Mouse (Mus musculus): ENCODE results near the gene Gm11549. TPM values are rescaled to one million over a fixed set of nuclear protein-coding genes. Genes with fewer than 3 reads are reported as not detected.

Gene Gm11549
- total and polyA plus RNA-seq, 2 experiments from 2014 or later: 0.68 to 1.3 TPM

DNA sequence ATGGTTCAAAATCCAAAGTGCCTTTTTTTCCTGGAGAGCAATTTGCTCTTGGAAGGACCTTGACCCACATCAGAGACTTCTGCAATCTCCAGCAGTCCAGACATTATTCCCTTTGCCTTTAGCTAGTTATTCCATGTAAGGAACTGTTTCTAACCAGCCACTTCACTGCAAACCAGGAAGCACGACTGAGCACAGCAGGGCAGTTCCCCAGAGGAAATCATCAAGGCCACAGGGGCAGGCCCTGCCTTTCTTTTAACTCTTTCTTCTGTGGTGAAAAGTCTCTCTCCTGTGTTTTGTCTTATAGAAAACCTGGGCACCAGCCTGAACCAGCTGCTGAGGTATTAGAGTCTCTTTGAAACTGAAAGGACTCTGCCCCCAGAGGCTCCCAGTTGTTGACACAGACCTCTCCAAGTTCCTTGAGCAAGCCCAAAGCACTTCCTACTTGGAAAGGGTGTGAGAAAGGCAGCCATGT is 11.6 kb upstream of the Gm11549 start:
- H3K9ac ChIP-seq: no peak overlapping the region
- no peak for TF ChIP-seq CTCF (IDR thresholded peaks at IDR 0.05; ENCODE audit: low read depth)
- DNase-seq (no peak), ATAC-seq (no peak)
- no peaks in the 10 kb centered on the region for H3K27me3 ChIP-seq (ENCODE audit: insufficient read depth, low read length)
- H3K9me3 ChIP-seq (ENCODE audit: low read length): no peaks in the 10 kb centered on the region
- WGBS: 6% methylated on average over 1 of the region's 1 CpGs
- no peaks in the 10 kb centered on the region for H3K36me3 ChIP-seq (ENCODE audit: insufficient read depth)
- H3K27ac ChIP-seq (ENCODE audit: low read depth, low read length): no peak overlapping the region
- no peak overlapping the region for H3K4me2 ChIP-seq (ENCODE audit: low read depth)
- H3K4me3 ChIP-seq (ENCODE audit: low read depth, low read length): no peak overlapping the region
- 0 out of 2 replicates have a peak, but pooled peaks cover 4% of the 10 kb centered on the region for H3K4me1 ChIP-seq (ENCODE audit: insufficient read depth)

DNA sequence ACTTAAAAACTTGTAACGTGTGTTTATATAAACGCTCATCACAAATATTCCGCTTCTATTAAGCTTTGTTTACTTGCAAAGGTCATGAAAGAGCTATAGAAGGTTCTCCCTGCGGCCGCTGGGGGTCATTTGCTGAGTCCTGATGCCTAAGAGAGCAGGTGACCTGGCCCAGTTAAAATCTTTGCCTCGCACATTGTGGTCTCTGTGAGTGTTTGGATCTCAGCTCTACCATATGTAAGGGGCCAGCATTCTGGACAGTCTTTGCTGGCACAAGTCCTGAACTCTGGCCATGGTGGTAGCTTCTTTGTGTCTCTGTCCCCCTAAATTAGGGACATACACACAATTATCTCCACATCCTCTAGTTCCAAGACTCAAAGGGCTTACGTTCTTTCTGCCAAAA is 11.1 kb upstream of the Gm11549 start:
- no peak for TF ChIP-seq CTCF (IDR thresholded peaks at IDR 0.05; ENCODE audit: low read depth)
- ATAC-seq (no peak), DNase-seq (no peak)
- H3K9ac ChIP-seq: no peak overlapping the region
- H3K36me3 ChIP-seq (ENCODE audit: insufficient read depth): no peaks in the 10 kb centered on the region
- no peak overlapping the region for H3K4me2 ChIP-seq (ENCODE audit: low read depth)
- H3K9me3 ChIP-seq (ENCODE audit: low read length): no peaks in the 10 kb centered on the region
- H3K27me3 ChIP-seq (ENCODE audit: insufficient read depth, low read length): no peaks in the 10 kb centered on the region
- no peak overlapping the region for H3K27ac ChIP-seq (ENCODE audit: low read depth, low read length)
- no peak overlapping the region for H3K4me3 ChIP-seq (ENCODE audit: low read depth, low read length)
- 0 out of 2 replicates have a peak, but pooled peaks cover 4% of the 10 kb centered on the region for H3K4me1 ChIP-seq (ENCODE audit: insufficient read depth)
- WGBS: 46% methylated on average over 7 of the region's 7 CpGs

GRCm38 (mm10) chr3:36531979-36532542 is 10.4 kb upstream of the Gm11549 start:
- ATAC-seq (no peak), DNase-seq (peak; percentile 10)
- Histone ChIP-seq H3K36me3 (ENCODE audit: insufficient read depth) (no peaks in the 10 kb centered on the region), H3K4me3 (ENCODE audit: low read depth, low read length) (0 out of 2 replicates have a peak overlapping the region, but pooled peaks have one; percentile 5), H3K27ac (ENCODE audit: low read depth, low read length) (no peak overlapping the region), H3K27me3 (ENCODE audit: insufficient read depth, low read length) (no peaks in the 10 kb centered on the region), H3K9me3 (ENCODE audit: low read length) (no peaks in the 10 kb centered on the region), H3K9ac (peak overlapping the region; percentile 6; the same call in 1 of the 2 replicates), H3K4me1 (ENCODE audit: insufficient read depth) (0 out of 2 replicates have a peak, but pooled peaks cover 4% of the 10 kb centered on the region), H3K4me2 (ENCODE audit: low read depth) (peak overlapping the region; percentile 37)
- WGBS: 20% methylated on average over 18 of the region's 18 CpGs
- TF ChIP-seq CTCF (IDR thresholded peaks at IDR 0.05; ENCODE audit: low read depth): no peak

DNA sequence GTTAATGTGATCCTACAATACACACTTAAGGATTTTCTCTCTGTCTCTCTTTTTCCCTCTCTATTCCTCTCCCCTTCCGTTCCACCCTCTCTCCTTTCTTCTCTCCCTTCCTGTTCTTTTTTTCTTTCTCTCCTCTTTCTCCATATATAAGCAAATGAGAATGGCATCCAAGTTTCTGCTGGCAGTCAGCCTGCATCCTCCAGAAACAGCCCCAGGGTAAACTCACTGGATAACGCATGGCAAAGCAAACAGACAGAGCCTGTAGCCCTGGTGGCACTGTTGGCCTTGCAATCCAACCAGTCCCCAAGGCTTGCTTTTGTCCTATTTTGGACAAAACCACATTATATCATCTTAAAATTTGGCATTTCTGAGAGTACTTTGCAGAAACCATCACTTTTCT is 9.6 kb upstream of the Gm11549 start:
- DNase-seq (peak; percentile 40), ATAC-seq (no peak)
- 0 out of 2 replicates have a peak, but pooled peaks cover 4% of the 10 kb centered on the region for H3K4me1 ChIP-seq (ENCODE audit: insufficient read depth)
- H3K27me3 ChIP-seq (ENCODE audit: insufficient read depth, low read length): no peaks in the 10 kb centered on the region
- H3K27ac ChIP-seq (ENCODE audit: low read depth, low read length): no peak overlapping the region
- no peak overlapping the region for H3K9ac ChIP-seq
- 19% methylated on average over 2 of the region's 2 CpGs for WGBS
- no peak overlapping the region for H3K4me2 ChIP-seq (ENCODE audit: low read depth)
- no peaks in the 10 kb centered on the region for H3K36me3 ChIP-seq (ENCODE audit: insufficient read depth)
- no peak overlapping the region for H3K4me3 ChIP-seq (ENCODE audit: low read depth, low read length)
- H3K9me3 ChIP-seq (ENCODE audit: low read length): no peaks in the 10 kb centered on the region
- no peak for TF ChIP-seq CTCF (IDR thresholded peaks at IDR 0.05; ENCODE audit: low read depth)

GRCm38 (mm10) chr3:36530781-36531180 is 9.2 kb upstream of the Gm11549 start:
- 65% methylated on average over 5 of the region's 5 CpGs for WGBS

GRCm38 (mm10) chr3:36530345-36530744 is 8.7 kb upstream of the Gm11549 start:
- ATAC-seq: peak; percentile 90
- peak; percentile 47 for DNase-seq

More at GRCm38 (mm10) chr3:36530781-36531180, 9.2 kb upstream of the Gm11549 start:
- H3K27ac ChIP-seq (ENCODE audit: low read depth, low read length): 0 out of 2 replicates have a peak overlapping the region, but pooled peaks have one; percentile 5
- no peaks in the 10 kb centered on the region for H3K36me3 ChIP-seq (ENCODE audit: insufficient read depth)
- H3K4me3 ChIP-seq (ENCODE audit: low read depth, low read length): no peak overlapping the region
- no peaks in the 10 kb centered on the region for H3K27me3 ChIP-seq (ENCODE audit: insufficient read depth, low read length)
- no peak overlapping the region for H3K9ac ChIP-seq
- TF ChIP-seq CTCF (IDR thresholded peaks at IDR 0.05; ENCODE audit: low read depth): no peak
- H3K9me3 ChIP-seq (ENCODE audit: low read length): no peaks in the 10 kb centered on the region
- no peak for DNase-seq
- H3K4me1 ChIP-seq (ENCODE audit: insufficient read depth): 0 out of 2 replicates have a peak, but pooled peaks cover 4% of the 10 kb centered on the region
- ATAC-seq: peak; percentile 65
- H3K4me2 ChIP-seq (ENCODE audit: low read depth): no peak overlapping the region

GRCm38 (mm10) chr3:36524466-36524865 is 2.9 kb upstream of the Gm11549 start:
- Histone ChIP-seq H3K36me3 (ENCODE audit: insufficient read depth) (no peaks in the 10 kb centered on the region), H3K27me3 (ENCODE audit: insufficient read depth, low read length) (peaks cover 9% of the 10 kb centered on the region; the same call in 1 of the 2 replicates), H3K4me3 (ENCODE audit: low read depth, low read length) (no peak overlapping the region), H3K9ac (no peak overlapping the region), H3K4me2 (ENCODE audit: low read depth) (no peak overlapping the region), H3K4me1 (ENCODE audit: insufficient read depth) (0 out of 2 replicates have a peak, but pooled peaks cover 6% of the 10 kb centered on the region), H3K27ac (ENCODE audit: low read depth, low read length) (no peak overlapping the region), H3K9me3 (ENCODE audit: low read length) (no peaks in the 10 kb centered on the region)
- no peak for TF ChIP-seq CTCF (IDR thresholded peaks at IDR 0.05; ENCODE audit: low read depth)
- no peak for DNase-seq
- 77% methylated on average over 3 of the region's 3 CpGs for WGBS
- ATAC-seq: no peak

More at GRCm38 (mm10) chr3:36530345-36530744, 8.7 kb upstream of the Gm11549 start:
- no peak overlapping the region for H3K4me2 ChIP-seq (ENCODE audit: low read depth)
- no peaks in the 10 kb centered on the region for H3K27me3 ChIP-seq (ENCODE audit: insufficient read depth, low read length)
- TF ChIP-seq CTCF (IDR thresholded peaks at IDR 0.05; ENCODE audit: low read depth): no peak
- 0 out of 2 replicates have a peak, but pooled peaks cover 4% of the 10 kb centered on the region for H3K4me1 ChIP-seq (ENCODE audit: insufficient read depth)
- H3K4me3 ChIP-seq (ENCODE audit: low read depth, low read length): no peak overlapping the region
- no peak overlapping the region for H3K9ac ChIP-seq
- no peaks in the 10 kb centered on the region for H3K36me3 ChIP-seq (ENCODE audit: insufficient read depth)
- 0 out of 2 replicates have a peak overlapping the region, but pooled peaks have one; percentile 5 for H3K27ac ChIP-seq (ENCODE audit: low read depth, low read length)
- WGBS: 66% methylated on average over 6 of the region's 6 CpGs
- H3K9me3 ChIP-seq (ENCODE audit: low read length): no peaks in the 10 kb centered on the region
